Mouse (Mus musculus): ENCODE data around the gene Stum.

DNA sequence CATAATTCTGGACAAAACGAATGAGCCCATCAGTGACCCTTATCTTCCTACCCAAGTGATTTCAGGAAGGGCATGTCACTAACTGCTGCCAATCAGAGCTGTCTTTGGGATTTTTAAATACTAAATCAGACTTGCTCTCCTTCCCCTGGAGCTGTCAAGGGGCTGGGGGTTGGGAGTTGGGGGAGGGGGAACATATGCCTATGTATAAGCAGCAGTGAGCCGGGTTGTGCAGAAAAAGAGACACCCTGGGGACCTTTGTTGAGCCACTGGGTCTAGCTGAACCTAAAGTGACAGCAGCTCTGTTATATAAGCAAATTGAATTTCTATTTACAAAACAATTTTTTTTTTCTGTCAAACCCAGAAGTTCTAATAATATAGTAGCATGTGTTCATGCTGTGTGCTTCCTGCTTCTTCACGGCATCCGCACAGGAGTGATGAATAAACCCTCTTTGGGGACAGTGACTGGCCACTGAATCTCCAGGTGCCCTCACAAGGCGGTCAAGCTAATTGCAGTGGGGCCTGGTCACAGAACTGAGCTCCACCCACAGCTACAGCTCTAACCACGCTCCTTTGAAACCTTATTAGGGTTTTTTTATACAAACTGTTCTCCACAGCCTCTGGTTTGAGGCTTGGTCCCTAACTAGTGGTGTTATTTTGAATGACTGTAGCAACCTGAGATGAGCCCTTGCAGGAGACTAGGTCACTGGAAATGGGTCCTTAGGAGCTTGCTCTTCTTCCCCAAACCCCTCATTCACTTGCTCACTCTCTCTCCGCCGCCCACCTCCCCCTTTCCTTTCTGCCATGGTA, 47.4 kb upstream of the Stum start:
- TF ChIP-seq CTCF (IDR thresholded peaks at IDR 0.05; ENCODE audit: low read depth, low read length) (no peak), POLR2A (IDR thresholded peaks at IDR 0.05; ENCODE audit: borderline replicate concordance, low read depth, low read length) (no peak)

Data from bone marrow macrophage, adult 2 months (primary cell).